Mouse (Mus musculus): Measurements from ENCODE around the gene Lias. TPM values are rescaled to one million over a fixed set of nuclear protein-coding genes. Genes with fewer than 3 reads are reported as not detected.

The Lias gene
- polyA plus RNA-seq (2015; fragmentation: Illumina TruSeq; extraction: RNeasy Lipid Tissue Mini Kit (QIAGEN cat#74804); ENCODE audit: insufficient read depth, low replicate concordance) = 39.7 TPM

GRCm38 (mm10) chr5:65390648-65391644 is at the start of gene Lias, which contains the start of gene Rpl9:
Gene Lias (plus strand): TSS chr5:65391497.
Gene Rpl9 (minus strand): TSS chr5:65391444.

GRCm38 (mm10) chr5:65348168-65348567 is 43.1 kb upstream of the Lias start, which contains the start of gene Klb:
Gene Klb (plus strand): TSS chr5:65348314.

GRCm38 (mm10) chr5:65435806-65436561 is 44.7 kb downstream of the Lias start, which contains the start of gene Ugdh:
Gene Ugdh (minus strand): TSS chr5:65435949.

Other genes starting within 250 kb of the Lias start
- 3.1 TPM for gene Wdr19, start 191.8 kb upstream of the Lias start, polyA plus RNA-seq (2015; fragmentation: Illumina TruSeq; extraction: RNeasy Lipid Tissue Mini Kit (QIAGEN cat#74804); ENCODE audit: insufficient read depth, low replicate concordance)
- gene Rfc1, start 55.8 kb upstream of the Lias start, polyA plus RNA-seq (2015; fragmentation: Illumina TruSeq; extraction: RNeasy Lipid Tissue Mini Kit (QIAGEN cat#74804); ENCODE audit: insufficient read depth, low replicate concordance) = 63.2 TPM
- gene Klb, start 43.2 kb upstream of the Lias start, polyA plus RNA-seq (2015; fragmentation: Illumina TruSeq; extraction: RNeasy Lipid Tissue Mini Kit (QIAGEN cat#74804); ENCODE audit: insufficient read depth, low replicate concordance) = 0.10 TPM
- 3,202 TPM for gene Rpl9, start 53 bp upstream of the Lias start, polyA plus RNA-seq (2015; fragmentation: Illumina TruSeq; extraction: RNeasy Lipid Tissue Mini Kit (QIAGEN cat#74804); ENCODE audit: insufficient read depth, low replicate concordance)
- gene Ugdh, start 44.5 kb downstream of the Lias start, polyA plus RNA-seq (2015; fragmentation: Illumina TruSeq; extraction: RNeasy Lipid Tissue Mini Kit (QIAGEN cat#74804); ENCODE audit: insufficient read depth, low replicate concordance) = 43.7 TPM
- not detected for gene Gm43552, start 101.3 kb downstream of the Lias start, polyA plus RNA-seq (2015; fragmentation: Illumina TruSeq; extraction: RNeasy Lipid Tissue Mini Kit (QIAGEN cat#74804); ENCODE audit: insufficient read depth, low replicate concordance)
- gene Smim14, start 145.7 kb downstream of the Lias start, polyA plus RNA-seq (2015; fragmentation: Illumina TruSeq; extraction: RNeasy Lipid Tissue Mini Kit (QIAGEN cat#74804); ENCODE audit: insufficient read depth, low replicate concordance) = 242 TPM
- gene Ube2k, start 145.7 kb downstream of the Lias start, polyA plus RNA-seq (2015; fragmentation: Illumina TruSeq; extraction: RNeasy Lipid Tissue Mini Kit (QIAGEN cat#74804); ENCODE audit: insufficient read depth, low replicate concordance) = 92.0 TPM